Mouse (Mus musculus) heart, embryonic 11.5 days (tissue): Measurements from ENCODE around the gene Col6a6. TPM values are rescaled to one million over a fixed set of nuclear protein-coding genes. Genes with fewer than 3 reads are reported as not detected.

Source experiments
- ATAC-seq: fragments of 200-750 bp; cut with Nextera tagmentation; replicated peaks from 2 replicates; pipeline ENCODE4 v1.8.0; 2017; ENCODE audit warnings: moderate library complexity; ENCODE audit not compliant: insufficient number of reproducible peaks, low FRiP score, low TSS enrichment
- H3K27ac ChIP-seq: fragments of 300-500 bp; sonication (generic); 2 replicates; pipeline ENCODE4 v1.5.1; 2014; ENCODE audit warnings: mild to moderate bottlenecking, low read depth, low read length
- H3K27me3 ChIP-seq: fragments of 300-500 bp; sonication (generic); 2 replicates; pipeline ENCODE4 v1.6.1; 2014; ENCODE audit warnings: mild to moderate bottlenecking, low read length, mixed read lengths; ENCODE audit not compliant: control insufficient read depth, insufficient read depth
- H3K36me3 ChIP-seq: fragments of 300-500 bp; sonication (generic); 2 replicates; pipeline ENCODE4 v1.6.1; 2014; ENCODE audit warnings: mild to moderate bottlenecking, low read length, moderate library complexity, mixed read lengths; ENCODE audit not compliant: control insufficient read depth, insufficient read depth
- H3K4me1 ChIP-seq: fragments of 300-500 bp; sonication (generic); 2 replicates; pipeline ENCODE4 v1.6.1; 2014; ENCODE audit warnings: low read length; ENCODE audit not compliant: control insufficient read depth, insufficient read depth
- H3K4me2 ChIP-seq: fragments of 300-500 bp; sonication (generic); 2 replicates; pipeline ENCODE4 v1.6.1; 2014; ENCODE audit warnings: mild to moderate bottlenecking, moderate library complexity
- H3K4me3 ChIP-seq: fragments of 300-500 bp; sonication (generic); 2 replicates; pipeline ENCODE4 v1.5.1; 2014; ENCODE audit warnings: low read depth, low read length
- H3K9ac ChIP-seq: fragments of 300-500 bp; sonication (generic); 2 replicates; pipeline ENCODE4 v1.6.1; 2014; ENCODE audit warnings: mild to moderate bottlenecking, low read depth, low read length, moderate library complexity
- H3K9me3 ChIP-seq: fragments of 300-500 bp; sonication (generic); replicated peaks from 2 replicates; pipeline ENCODE4 v1.6.1; 2016; ENCODE audit warnings: low read length; ENCODE audit not compliant: control insufficient read depth
- whole genome bisulfite sequencing: fragments of 180-500 bp; shearing (Covaris S2); extraction: QIAGEN DNeasy Blood & Tissue Kit; methylation state at CpG from one replicate; pipeline ENCODE4 v1.1.7; 2014; ENCODE audit not compliant: insufficient replicate concordance; 5-methylcytosine and 5-hydroxymethylcytosine counted together
- polyA plus RNA-seq: library from polyadenylated mRNA; unstranded; fragments of >200 nt; fragmentation: Nextera tagmentation; extraction: Ambion mirVana; gene quantifications from 2 replicates; pipeline ENCODE4 v1.2.1, GENCODE M21; 2014

Col6a6 gene
- polyA plus RNA-seq, 1 experiment from 2014 or later: 0.69 TPM

DNA sequence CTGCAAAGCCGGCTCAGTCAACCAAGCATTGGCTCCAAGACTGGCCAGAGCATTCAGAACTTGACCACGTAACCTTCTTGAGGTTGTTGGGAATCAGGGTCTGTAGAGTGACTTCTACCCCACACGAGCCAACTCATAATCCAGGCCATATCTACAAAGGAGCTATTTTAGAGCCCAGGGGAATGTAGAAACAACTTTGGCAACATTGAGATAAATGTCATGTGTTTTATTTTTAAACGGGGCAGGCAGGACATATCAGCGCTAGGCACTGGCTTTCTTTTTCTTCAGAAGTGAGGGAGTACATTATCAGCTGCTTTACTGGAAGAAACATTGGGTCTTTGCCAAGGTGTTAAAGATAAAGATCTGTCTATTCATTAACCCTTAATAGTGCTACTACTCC is 36.1 kb downstream of the Col6a6 start:
- H3K4me3 ChIP-seq: no peak overlapping the region
- ATAC-seq: no peak
- H3K27ac ChIP-seq: peak overlapping the region; percentile 54
- H3K36me3 ChIP-seq: no peaks in the 10 kb centered on the region
- no peaks in the 10 kb centered on the region for H3K9me3 ChIP-seq
- H3K4me2 ChIP-seq: no peak overlapping the region
- no peak overlapping the region for H3K9ac ChIP-seq
- H3K27me3 ChIP-seq: no peaks in the 10 kb centered on the region
- WGBS: 38% methylated on average over 5 of the region's 5 CpGs
- H3K4me1 ChIP-seq: peaks cover 16% of the 10 kb centered on the region

DNA sequence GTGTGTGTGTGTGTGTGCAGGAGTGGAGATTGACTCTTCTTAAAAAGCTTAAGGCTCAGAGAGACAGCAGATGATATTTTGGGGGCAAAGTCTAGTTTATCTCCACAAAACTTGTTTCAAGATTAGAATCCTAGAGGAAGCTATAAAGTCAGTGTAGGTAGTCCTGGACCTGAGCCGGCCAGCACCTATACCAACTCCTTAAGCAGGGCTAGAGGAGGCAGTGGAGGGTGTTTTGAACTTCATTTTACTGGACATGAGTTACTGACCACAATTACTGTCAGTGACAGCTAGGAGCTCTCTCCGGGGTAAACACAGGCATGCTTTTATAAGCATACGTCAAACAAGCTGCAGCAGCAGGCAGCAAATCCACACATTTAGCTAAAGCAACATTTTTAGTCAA is 39.8 kb downstream of the Col6a6 start:
- ATAC-seq: no peak
- Histone ChIP-seq H3K36me3 (no peaks in the 10 kb centered on the region), H3K9ac (no peak overlapping the region), H3K27me3 (no peaks in the 10 kb centered on the region), H3K27ac (no peak overlapping the region), H3K4me3 (no peak overlapping the region), H3K4me2 (no peak overlapping the region), H3K4me1 (peaks cover 6% of the 10 kb centered on the region; the same call in 1 of the 2 replicates), H3K9me3 (no peaks in the 10 kb centered on the region)
- 55% methylated on average over 3 of the region's 3 CpGs for WGBS

DNA sequence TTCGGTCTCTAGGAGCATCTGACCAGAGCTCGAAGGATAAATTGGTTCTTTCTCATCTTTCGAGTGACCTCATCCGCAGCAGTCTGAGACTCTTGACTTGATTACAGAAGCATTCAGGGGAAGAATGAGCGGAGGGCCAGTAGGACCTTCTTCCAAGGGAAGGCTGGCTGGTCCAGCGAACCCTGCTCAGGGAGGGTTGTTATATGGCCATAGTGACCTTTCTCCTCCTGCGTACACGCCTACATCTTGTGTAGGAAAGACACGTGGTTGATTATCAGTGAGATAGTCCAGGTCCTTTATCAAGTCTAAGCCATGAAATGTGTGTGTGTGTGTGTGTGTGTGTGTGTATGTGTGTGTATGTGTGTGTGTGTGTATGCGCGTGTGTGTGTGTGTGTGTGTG is 40.2 kb downstream of the Col6a6 start:
- ATAC-seq: no peak
- H3K27ac ChIP-seq: no peak overlapping the region
- no peak overlapping the region for H3K4me2 ChIP-seq
- H3K27me3 ChIP-seq: no peaks in the 10 kb centered on the region
- no peaks in the 10 kb centered on the region for H3K9me3 ChIP-seq
- H3K4me1 ChIP-seq: peaks cover 6% of the 10 kb centered on the region; the same call in 1 of the 2 replicates
- no peak overlapping the region for H3K4me3 ChIP-seq
- WGBS: 56% methylated on average over 11 of the region's 11 CpGs
- no peaks in the 10 kb centered on the region for H3K36me3 ChIP-seq
- no peak overlapping the region for H3K9ac ChIP-seq

DNA sequence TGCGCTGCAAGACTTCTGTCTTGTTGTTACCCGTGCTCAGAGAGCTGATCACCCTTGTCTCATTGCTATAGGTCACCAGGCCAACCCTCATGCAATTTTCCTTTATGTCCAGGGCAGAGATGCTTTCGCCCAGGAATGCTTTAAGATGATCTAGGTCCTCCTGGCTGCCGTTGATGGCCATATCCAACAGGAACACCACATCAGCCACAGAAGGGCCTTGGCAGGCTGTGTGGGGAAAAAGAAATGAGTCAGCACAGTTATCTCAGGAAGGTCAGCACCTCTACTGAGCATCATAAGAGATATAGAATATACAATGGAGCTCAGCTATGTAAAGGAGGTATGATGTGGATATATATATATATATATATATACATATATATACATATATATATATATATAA is 43.9 kb downstream of the Col6a6 start:
- Histone ChIP-seq H3K27me3 (no peaks in the 10 kb centered on the region), H3K27ac (no peak overlapping the region), H3K9me3 (no peaks in the 10 kb centered on the region), H3K4me3 (no peak overlapping the region), H3K4me2 (no peak overlapping the region), H3K36me3 (no peaks in the 10 kb centered on the region), H3K9ac (no peak overlapping the region), H3K4me1 (no peaks in the 10 kb centered on the region)
- WGBS: 83% methylated on average over 4 of the region's 4 CpGs
- ATAC-seq: no peak

DNA sequence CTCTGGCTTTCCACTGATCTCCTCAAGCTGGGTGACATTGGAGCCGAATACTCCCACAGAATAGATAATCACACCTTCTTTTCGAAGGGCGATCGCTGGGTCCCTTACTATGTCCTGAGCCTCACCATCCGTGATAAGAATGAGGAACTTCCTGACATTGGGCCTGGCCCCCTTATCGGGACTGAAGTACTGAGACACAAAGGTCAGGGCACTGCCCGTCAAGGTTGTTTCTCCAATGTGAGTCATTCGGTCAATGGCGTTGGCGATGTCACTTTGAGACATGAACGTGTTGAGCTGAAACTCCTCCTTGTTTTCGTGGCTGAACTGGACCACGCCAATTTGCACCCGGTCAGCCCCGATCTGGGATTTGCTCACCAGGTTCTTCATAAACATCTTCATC is 47.3 kb downstream of the Col6a6 start:
- no peak overlapping the region for H3K27ac ChIP-seq
- H3K4me2 ChIP-seq: no peak overlapping the region
- H3K27me3 ChIP-seq: no peaks in the 10 kb centered on the region
- no peaks in the 10 kb centered on the region for H3K4me1 ChIP-seq
- no peak for ATAC-seq
- no peak overlapping the region for H3K9ac ChIP-seq
- no peaks in the 10 kb centered on the region for H3K36me3 ChIP-seq
- no peak overlapping the region for H3K4me3 ChIP-seq
- 83% methylated on average over 15 of the region's 15 CpGs for WGBS
- H3K9me3 ChIP-seq: no peaks in the 10 kb centered on the region

DNA sequence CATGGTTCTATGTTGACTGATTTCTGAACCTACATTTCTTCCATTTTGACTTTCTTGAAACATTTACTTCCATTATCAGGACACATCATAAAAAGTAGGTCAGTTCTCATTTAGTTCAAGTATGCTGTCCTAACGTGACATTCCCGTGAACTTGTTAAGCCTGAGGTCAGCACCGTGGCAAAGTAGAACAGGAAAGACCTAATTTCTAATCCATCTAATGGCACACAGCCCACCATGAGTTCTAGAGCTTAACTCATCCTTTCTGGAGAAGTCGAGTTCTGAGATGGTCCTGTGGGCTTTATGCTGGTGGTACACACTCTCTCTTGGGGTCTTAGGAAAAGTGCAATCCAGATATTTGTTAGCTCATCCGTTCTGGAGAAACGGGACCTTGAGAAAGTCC is 49.2 kb downstream of the Col6a6 start:
- Histone ChIP-seq H3K4me3 (no peak overlapping the region), H3K9me3 (no peaks in the 10 kb centered on the region), H3K27me3 (no peaks in the 10 kb centered on the region), H3K4me2 (no peak overlapping the region), H3K36me3 (no peaks in the 10 kb centered on the region), H3K4me1 (no peaks in the 10 kb centered on the region), H3K27ac (no peak overlapping the region), H3K9ac (no peak overlapping the region)
- no peak for ATAC-seq
- 87% methylated on average over 6 of the region's 6 CpGs for WGBS

DNA sequence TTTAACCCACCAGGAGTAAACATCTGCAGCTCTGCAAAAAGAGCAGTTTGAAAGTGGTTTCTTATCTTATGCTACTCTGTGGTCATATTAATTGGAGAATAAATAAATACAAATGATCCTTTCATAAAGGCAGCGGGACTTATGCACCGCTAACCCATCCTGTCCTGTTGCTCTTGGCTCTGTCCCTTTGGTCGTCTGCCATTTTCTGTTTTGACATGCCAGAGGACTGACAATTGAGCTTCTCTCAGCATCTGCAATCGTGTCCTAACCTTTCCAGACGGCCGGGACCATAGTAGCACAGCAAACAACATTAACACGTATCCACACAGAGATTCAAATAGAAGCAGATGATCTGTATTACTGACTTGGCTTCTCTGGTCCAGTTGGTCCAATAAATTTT is 53.1 kb downstream of the Col6a6 start:
- Histone ChIP-seq H3K27me3 (no peaks in the 10 kb centered on the region), H3K9ac (no peak overlapping the region), H3K4me3 (no peak overlapping the region), H3K27ac (no peak overlapping the region), H3K36me3 (no peaks in the 10 kb centered on the region), H3K4me2 (no peak overlapping the region), H3K9me3 (no peaks in the 10 kb centered on the region), H3K4me1 (no peaks in the 10 kb centered on the region; the same call in 1 of the 2 replicates)
- WGBS: 71% methylated on average over 7 of the region's 7 CpGs
- ATAC-seq: no peak

DNA sequence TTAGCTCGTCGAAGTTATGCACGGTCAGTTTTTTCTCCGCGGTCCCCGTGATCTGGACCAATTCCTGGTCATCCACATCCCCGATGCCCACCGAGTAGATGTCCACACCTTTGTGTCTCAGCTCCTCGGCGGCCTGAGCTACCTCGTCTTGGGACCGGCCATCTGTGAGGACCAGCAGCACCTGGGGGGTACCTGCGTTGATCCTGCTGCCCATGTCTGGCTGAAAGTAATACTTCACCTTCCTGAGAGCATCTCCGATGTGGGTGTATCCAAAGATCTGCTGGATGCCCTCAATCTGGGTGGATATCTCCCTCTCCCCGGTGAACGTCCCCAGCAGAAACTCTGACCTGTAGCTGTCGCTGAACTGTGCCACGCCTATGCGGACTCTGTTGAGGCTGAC is 53.6 kb downstream of the Col6a6 start:
- Histone ChIP-seq H3K4me3 (no peak overlapping the region), H3K27ac (no peak overlapping the region), H3K36me3 (no peaks in the 10 kb centered on the region), H3K4me2 (no peak overlapping the region), H3K4me1 (no peaks in the 10 kb centered on the region; the same call in 1 of the 2 replicates), H3K9ac (no peak overlapping the region), H3K27me3 (no peaks in the 10 kb centered on the region), H3K9me3 (no peaks in the 10 kb centered on the region)
- WGBS: 89% methylated on average over 19 of the region's 19 CpGs
- ATAC-seq: no peak

DNA sequence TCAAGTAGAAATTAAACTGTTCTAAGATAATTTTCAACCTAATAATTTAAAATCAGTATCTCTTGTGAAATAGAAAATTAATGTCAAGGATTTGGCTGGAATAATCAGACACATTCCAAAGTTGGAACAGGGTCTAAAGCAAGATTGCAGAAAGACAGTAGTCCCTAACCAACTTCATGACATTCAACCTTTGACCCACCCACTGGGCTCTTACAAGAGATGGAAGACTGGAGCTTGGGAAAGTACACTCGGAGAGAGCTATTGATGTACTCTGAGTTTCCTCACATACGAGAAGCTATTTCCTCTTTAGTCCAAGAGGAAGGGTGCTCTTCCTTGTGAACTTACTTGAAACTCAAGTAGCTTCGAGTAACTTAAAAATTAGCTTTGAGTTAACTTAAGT is 56.6 kb downstream of the Col6a6 start:
- Histone ChIP-seq H3K4me2 (no peak overlapping the region), H3K36me3 (no peaks in the 10 kb centered on the region), H3K4me3 (no peak overlapping the region), H3K9ac (no peak overlapping the region), H3K27ac (no peak overlapping the region), H3K27me3 (no peaks in the 10 kb centered on the region), H3K9me3 (no peaks in the 10 kb centered on the region), H3K4me1 (no peaks in the 10 kb centered on the region; the same call in 1 of the 2 replicates)
- 77% methylated on average over 3 of the region's 3 CpGs for WGBS
- no peak for ATAC-seq
